Mouse (Mus musculus) MEL (cell line): ENCODE results near the gene Rpl15. TPM values are rescaled to one million over a fixed set of nuclear protein-coding genes. Genes with fewer than 3 reads are reported as not detected.

Source experiments
- DNase-seq: peaks from one replicate; pipeline ENCODE4 v3.0.0; 2011; ENCODE audit warnings: low read depth, low spot score
- H3K27ac ChIP-seq: 2 replicates; pipeline ENCODE4 v1.5.1; 2012; ENCODE audit warnings: low read depth, mild to moderate bottlenecking, control low read depth, low read length, moderate library complexity; ENCODE audit not compliant: control insufficient read depth
- H3K27me3 ChIP-seq, 2 experiments: fragments of 150-350 bp in 1 of 2; sonication (generic) in 1 of 2; 2 replicates each; pipeline ENCODE4 v1.6.1; 2012; ENCODE audit warnings: low read length in 2 of 2, mild to moderate bottlenecking in 2 of 2, improper control_type of control experiment in 1 of 2, moderate library complexity in 1 of 2; ENCODE audit not compliant: insufficient read depth in 2 of 2, control insufficient read depth in 1 of 2
- H3K36me3 ChIP-seq, 2 experiments: 2 replicates each; pipeline ENCODE4 v1.6.1; 2012 to 2014; ENCODE audit warnings: low read length in 2 of 2, improper control_type of control experiment in 1 of 2, inconsistent platforms in 1 of 2, mild to moderate bottlenecking in 1 of 2; ENCODE audit not compliant: insufficient read depth in 2 of 2, control insufficient read depth in 1 of 2
- H3K4me1 ChIP-seq, 2 experiments: fragments of 150-350 bp in 1 of 2; sonication (generic) in 1 of 2; 2 replicates each; pipeline ENCODE4 v1.6.1; 2012; ENCODE audit warnings: low read length in 2 of 2, improper control_type of control experiment in 1 of 2, mild to moderate bottlenecking in 1 of 2; ENCODE audit not compliant: insufficient read depth in 2 of 2, control insufficient read depth in 1 of 2
- H3K4me3 ChIP-seq, 2 experiments: fragments of 150-350 bp in 1 of 2; sonication (generic) in 1 of 2; 2 replicates each; pipeline ENCODE4 v1.5.1; 2012; ENCODE audit warnings: low read depth in 2 of 2, low read length in 2 of 2, mild to moderate bottlenecking in 2 of 2, moderate library complexity in 2 of 2, control low read depth in 1 of 2, improper control_type of control experiment in 1 of 2; ENCODE audit not compliant: control insufficient read depth in 1 of 2, insufficient read depth in 1 of 2
- H3K79me2 ChIP-seq: 2 replicates; pipeline ENCODE4 v1.6.1; 2012; ENCODE audit warnings: mild to moderate bottlenecking, low read length, moderate library complexity; ENCODE audit not compliant: control insufficient read depth, poor library complexity, insufficient read depth
- H3K9ac ChIP-seq: 2 replicates; pipeline ENCODE4 v1.6.1; 2012; ENCODE audit warnings: low read depth, mild to moderate bottlenecking, control low read depth, low read length, moderate library complexity; ENCODE audit not compliant: control insufficient read depth, poor library complexity, severe bottlenecking
- H3K9me3 ChIP-seq: fragments of 150-350 bp; sonication (generic); replicated peaks from 2 replicates; pipeline ENCODE4 v1.6.1; 2012; ENCODE audit warnings: mild to moderate bottlenecking, low read length, improper control_type of control experiment, moderate library complexity; ENCODE audit not compliant: insufficient read depth
- BHLHE40 ChIP-seq: IDR thresholded peaks from 2 replicates; pipeline ENCODE4 v1.6.1; 2012; ENCODE audit warnings: low read depth, mild to moderate bottlenecking, inconsistent platforms, low read length, improper control_type of control experiment, borderline replicate concordance
- CHD1 ChIP-seq: IDR thresholded peaks from 2 replicates; pipeline ENCODE4 v1.6.1; 2012; ENCODE audit warnings: low read depth, mild to moderate bottlenecking, inconsistent platforms, low read length, improper control_type of control experiment
- CHD2 ChIP-seq: IDR thresholded peaks from 2 replicates; pipeline ENCODE4 v1.6.1; 2011; ENCODE audit warnings: low read length, improper control_type of control experiment
- CTCF ChIP-seq, 3 experiments: IDR thresholded peaks in 2 of 3; conservative IDR thresholded peaks in 1 of 3; 2 replicates each; pipeline ENCODE4 v1.5.1; 2011 to 2012; ENCODE audit warnings: low read length in 3 of 3, low read depth in 2 of 3, mild to moderate bottlenecking in 2 of 3, improper control_type of control experiment in 1 of 3, inconsistent platforms in 1 of 3, mixed read lengths in 1 of 3, moderate library complexity in 1 of 3; ENCODE audit not compliant: control insufficient read depth in 1 of 3, insufficient read depth in 1 of 3, poor library complexity in 1 of 3, severe bottlenecking in 1 of 3
- E2F4 ChIP-seq: IDR thresholded peaks from 2 replicates; pipeline ENCODE4 v1.6.1; 2011; ENCODE audit warnings: low read depth, low read length, improper control_type of control experiment, borderline replicate concordance
- EP300 ChIP-seq, 2 experiments: IDR thresholded peaks; 2 replicates each; pipeline ENCODE4 v1.6.1; 2011; ENCODE audit warnings: improper control_type of control experiment in 2 of 2, low read length in 2 of 2, low read depth in 1 of 2, mild to moderate bottlenecking in 1 of 2
- ETS1 ChIP-seq: IDR thresholded peaks from 2 replicates; pipeline ENCODE4 v1.6.1; 2012; ENCODE audit warnings: low read depth, mild to moderate bottlenecking, inconsistent platforms, low read length, improper control_type of control experiment, moderate library complexity
- GABPA ChIP-seq: IDR thresholded peaks from 2 replicates; pipeline ENCODE4 v1.6.1; 2012; ENCODE audit warnings: low read depth, mild to moderate bottlenecking, inconsistent platforms, low read length, improper control_type of control experiment, moderate library complexity
- GATA1 ChIP-seq: IDR thresholded peaks from 2 replicates; pipeline ENCODE4 v1.6.1; 2011; ENCODE audit warnings: low read depth, low read length, improper control_type of control experiment
- JUND ChIP-seq: IDR thresholded peaks from 2 replicates; pipeline ENCODE4 v1.6.1; 2011; ENCODE audit warnings: low read depth, mild to moderate bottlenecking, improper control_type of control experiment, low read length
- KAT2A ChIP-seq: conservative IDR thresholded peaks from 2 replicates; pipeline ENCODE4 v1.6.1; 2012; ENCODE audit warnings: low read depth, low read length, improper control_type of control experiment, inconsistent platforms
- MAFK ChIP-seq: IDR thresholded peaks from 2 replicates; pipeline ENCODE4 v1.6.1; 2011; ENCODE audit warnings: low read depth, mild to moderate bottlenecking, low read length, improper control_type of control experiment, borderline replicate concordance
- MAX ChIP-seq: IDR thresholded peaks from 2 replicates; pipeline ENCODE4 v1.6.1; 2011; ENCODE audit warnings: low read length, improper control_type of control experiment
- MEF2A ChIP-seq: IDR thresholded peaks from 2 replicates; pipeline ENCODE4 v1.6.1; 2014; ENCODE audit warnings: low read depth, mild to moderate bottlenecking, inconsistent platforms, low read length, improper control_type of control experiment; ENCODE audit not compliant: poor library complexity, insufficient replicate concordance, severe bottlenecking; ENCODE audit errors: extremely low read depth
- MYB ChIP-seq: IDR thresholded peaks from 2 replicates; pipeline ENCODE4 v1.6.1; 2011; ENCODE audit warnings: mild to moderate bottlenecking, low read depth, low read length, improper control_type of control experiment
- NRF1 ChIP-seq: IDR thresholded peaks from 2 replicates; pipeline ENCODE4 v1.6.1; 2014; ENCODE audit warnings: low read depth, mild to moderate bottlenecking, inconsistent platforms, low read length, improper control_type of control experiment, moderate library complexity; ENCODE audit not compliant: poor library complexity, insufficient read depth, severe bottlenecking
- POLR2A ChIP-seq, 2 experiments: IDR thresholded peaks; 2 replicates each; pipeline ENCODE4 v1.6.1; 2011 to 2012; ENCODE audit warnings: low read length in 2 of 2, mild to moderate bottlenecking in 2 of 2, control low read depth in 1 of 2, improper control_type of control experiment in 1 of 2, low read depth in 1 of 2, moderate library complexity in 1 of 2; ENCODE audit not compliant: control insufficient read depth in 1 of 2, insufficient read depth in 1 of 2, poor library complexity in 1 of 2
- POLR2AphosphoS5 ChIP-seq: IDR thresholded peaks from 2 replicates; pipeline ENCODE4 v1.6.1; 2012; ENCODE audit warnings: low read depth, borderline replicate concordance, mild to moderate bottlenecking, inconsistent platforms, low read length, moderate library complexity, mixed read lengths
- RCOR1 ChIP-seq: IDR thresholded peaks from 2 replicates; pipeline ENCODE4 v1.6.1; 2012; ENCODE audit warnings: low read depth, mild to moderate bottlenecking, inconsistent platforms, low read length, improper control_type of control experiment
- SMC3 ChIP-seq: IDR thresholded peaks from 2 replicates; pipeline ENCODE4 v1.6.1; 2011; ENCODE audit warnings: low read depth, low read length, improper control_type of control experiment
- TBP ChIP-seq: IDR thresholded peaks from 2 replicates; pipeline ENCODE4 v1.8.0; 2011; ENCODE audit warnings: low read depth, low read length, improper control_type of control experiment
- UBTF ChIP-seq: IDR thresholded peaks from 2 replicates; pipeline ENCODE4 v1.6.1; 2012; ENCODE audit warnings: low read depth, mild to moderate bottlenecking, inconsistent platforms, low read length, improper control_type of control experiment, moderate library complexity, borderline replicate concordance; ENCODE audit not compliant: insufficient read depth
- USF1 ChIP-seq: IDR thresholded peaks from 2 replicates; pipeline ENCODE4 v1.6.1; 2014; ENCODE audit warnings: low read depth, mild to moderate bottlenecking, inconsistent platforms, low read length, improper control_type of control experiment, moderate library complexity
- USF2 ChIP-seq, 2 experiments: IDR thresholded peaks; 2 replicates each; pipeline ENCODE4 v1.6.1; 2011 to 2012; ENCODE audit warnings: improper control_type of control experiment in 2 of 2, low read length in 2 of 2, borderline replicate concordance in 1 of 2, inconsistent platforms in 1 of 2, low read depth in 1 of 2, mild to moderate bottlenecking in 1 of 2; ENCODE audit not compliant: insufficient read depth in 1 of 2
- ZC3H11A ChIP-seq: IDR thresholded peaks from 2 replicates; pipeline ENCODE4 v1.6.1; 2012; ENCODE audit warnings: low read depth, mild to moderate bottlenecking, inconsistent platforms, low read length, improper control_type of control experiment
- ZKSCAN1 ChIP-seq: IDR thresholded peaks from 2 replicates; pipeline ENCODE4 v1.6.1; 2012; ENCODE audit warnings: low read depth, mild to moderate bottlenecking, inconsistent platforms, low read length, improper control_type of control experiment, moderate library complexity
- ZNF384 ChIP-seq: IDR thresholded peaks from 2 replicates; pipeline ENCODE4 v1.6.1; 2012; ENCODE audit warnings: low read depth, mild to moderate bottlenecking, inconsistent platforms, low read length, improper control_type of control experiment
- polyA plus RNA-seq, 2 experiments: library from polyadenylated mRNA; stranded (reverse) in 1 of 2; unstranded in 1 of 2; fragments of >175 nt in 1 of 2; fragments of >200 nt in 1 of 2; gene quantifications; 2 replicates each; pipeline versions ENCODE4 v1.2.1 to v1.2.4; 2012; ENCODE audit warnings: low replicate concordance in 2 of 2, low read depth in 1 of 2; ENCODE audit not compliant: insufficient read length in 2 of 2, insufficient read depth in 1 of 2, missing spikeins in 1 of 2
- total RNA-seq: library from RNA; depleted of rRNA; stranded (reverse); fragments of 300-350 nt; gene quantifications from 2 replicates; pipeline ENCODE4 v1.2.3, GENCODE M21; 2012

The Rpl15 gene
- total and polyA plus RNA-seq, 3 experiments, result 99.6 to 1,810 (median 885) TPM

DNA sequence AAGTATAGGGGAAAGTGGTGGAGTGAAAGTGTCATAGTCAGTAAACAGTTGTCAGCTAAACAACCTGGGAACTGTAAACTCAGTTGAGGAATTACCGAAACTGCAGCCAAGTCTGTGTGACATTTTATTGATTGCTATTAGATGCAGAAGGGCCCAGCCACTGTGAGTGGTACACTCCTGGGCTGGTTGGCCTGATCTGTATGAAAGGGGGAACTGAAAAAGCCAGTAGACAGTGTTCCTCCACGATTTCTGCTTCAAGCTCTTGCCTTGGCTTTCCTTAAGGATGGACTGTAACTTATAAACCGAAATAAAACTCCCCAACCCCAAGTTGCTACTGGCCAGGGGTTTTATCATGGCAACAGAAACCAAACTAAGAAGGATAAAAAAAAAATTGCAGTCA, 21.4 kb upstream of the Rpl15 start:
- no peaks in the 10 kb centered on the region for H3K27me3 ChIP-seq
- no peak overlapping the region for H3K27ac ChIP-seq
- no peak for DNase-seq
- TF ChIP-seq KAT2A, result no peak
- TF ChIP-seq MYB, result no peak
- no peak for TF ChIP-seq GATA1
- no peak for TF ChIP-seq MAFK
- no peak for TF ChIP-seq ZKSCAN1
- no peak for TF ChIP-seq EP300 (IDR thresholded peaks at IDR 0.05; ENCODE audit: low read depth in 1 of 2, low read length in 2 of 2)
- no peak for TF ChIP-seq E2F4
- TF ChIP-seq ETS1, result no peak
- no peak for TF ChIP-seq MAX
- no peak for TF ChIP-seq POLR2A (IDR thresholded peaks at IDR 0.05; ENCODE audit: control insufficient read depth in 1 of 2, insufficient read depth in 1 of 2, low read depth in 1 of 2, low read length in 2 of 2, poor library complexity in 1 of 2)
- TF ChIP-seq NRF1, result no peak
- no peak for TF ChIP-seq BHLHE40
- TF ChIP-seq POLR2AphosphoS5, result no peak
- TF ChIP-seq ZNF384, result no peak
- no peak for TF ChIP-seq UBTF
- TF ChIP-seq CHD2, result no peak
- TF ChIP-seq CTCF (IDR thresholded peaks at IDR 0.05 in 2 of 3, conservative IDR thresholded peaks at IDR 0.05 in 1 of 3; ENCODE audit: control insufficient read depth in 1 of 3, insufficient read depth in 1 of 3, low read depth in 2 of 3, low read length in 3 of 3, poor library complexity in 1 of 3, severe bottlenecking in 1 of 3), result no peak
- TF ChIP-seq JUND, result no peak
- no peak for TF ChIP-seq ZC3H11A
- no peaks in the 10 kb centered on the region for H3K9me3 ChIP-seq
- H3K36me3 ChIP-seq, result peaks cover 2 to 12% of the 10 kb centered on the region in 2 experiments; a peak in 3 of 4 replicates
- no peak overlapping the region for H3K4me3 ChIP-seq
- peaks cover 16% of the 10 kb centered on the region; the same call in 1 of the 2 replicates for H3K79me2 ChIP-seq
- H3K9ac ChIP-seq, result no peak overlapping the region
- peaks cover 4 to 7% of the 10 kb centered on the region in 2 experiments; a peak in 2 of 4 replicates for H3K4me1 ChIP-seq

DNA sequence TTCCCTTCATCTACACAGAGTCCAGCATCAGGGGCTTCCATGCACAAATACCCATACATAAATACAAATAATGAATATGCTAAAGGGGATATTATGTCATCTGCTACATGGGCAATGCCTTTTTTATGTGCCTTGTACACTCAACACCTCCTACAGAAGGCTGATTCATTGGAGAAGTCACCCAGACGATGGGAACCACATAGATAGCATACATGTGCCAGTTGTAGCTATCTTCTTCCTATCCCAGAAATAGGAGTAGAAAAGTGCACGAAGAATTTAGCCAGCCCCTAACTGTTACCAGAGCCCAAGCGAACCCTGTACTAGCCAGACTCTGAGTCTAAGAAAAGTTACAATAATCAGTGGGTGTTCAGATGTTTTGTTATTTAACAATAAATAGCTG, 20.9 kb upstream of the Rpl15 start:
- TF ChIP-seq MEF2A, result no peak
- no peak for TF ChIP-seq CHD1
- TF ChIP-seq RCOR1, result no peak
- TF ChIP-seq TBP, result no peak
- no peak for TF ChIP-seq GABPA
- TF ChIP-seq USF1, result no peak
- TF ChIP-seq E2F4, result no peak
- no peak for TF ChIP-seq POLR2A (IDR thresholded peaks at IDR 0.05; ENCODE audit: control insufficient read depth in 1 of 2, insufficient read depth in 1 of 2, low read depth in 1 of 2, low read length in 2 of 2, poor library complexity in 1 of 2)
- no peak for TF ChIP-seq MAX
- TF ChIP-seq MYB, result no peak
- no peak for TF ChIP-seq BHLHE40
- TF ChIP-seq USF2 (IDR thresholded peaks at IDR 0.05; ENCODE audit: borderline replicate concordance in 1 of 2, insufficient read depth in 1 of 2, low read depth in 1 of 2, low read length in 2 of 2), result no peak
- no peak for TF ChIP-seq GATA1
- TF ChIP-seq ETS1, result no peak
- TF ChIP-seq SMC3, result no peak
- TF ChIP-seq, all 39 proteins: peak for 0
- Histone ChIP-seq H3K36me3 (peaks cover 2 to 12% of the 10 kb centered on the region in 2 experiments; a peak in 3 of 4 replicates), H3K4me3 (no peak overlapping the region), H3K4me1 (peaks cover 4 to 7% of the 10 kb centered on the region in 2 experiments; a peak in 2 of 4 replicates), H3K9me3 (no peaks in the 10 kb centered on the region), H3K9ac (no peak overlapping the region), H3K27ac (no peak overlapping the region), H3K27me3 (no peaks in the 10 kb centered on the region), H3K79me2 (peaks cover 18% of the 10 kb centered on the region)
- no peak for DNase-seq
